Mouse (Mus musculus): Measurements from ENCODE around the gene Slc16a12. TPM values are rescaled to one million over a fixed set of nuclear protein-coding genes. Genes with fewer than 3 reads are reported as not detected.

Slc16a12 gene
- total RNA-seq, 2 experiments from 2014 or later, result 0.18 to 0.74 TPM

GRCm38 (mm10) chr19:34729505-34729904 lies 17.6 kb downstream of the Slc16a12 start:
- DNase-seq (ENCODE audit: low spot score), result no peak

GRCm38 (mm10) chr19:34726254-34726962 lies 20.7 kb downstream of the Slc16a12 start:
- DNase-seq (ENCODE audit: low spot score), result no peak

GRCm38 (mm10) chr19:34725418-34725817 lies 21.7 kb downstream of the Slc16a12 start:
- no peak for DNase-seq (ENCODE audit: low spot score)

- no peak for DNase-seq (ENCODE audit: low spot score)
Measured at GRCm38 (mm10) chr19:34724598-34724997, 22.5 kb downstream of the Slc16a12 start.

GRCm38 (mm10) chr19:34722541-34722940 lies 24.5 kb downstream of the Slc16a12 start:
- DNase-seq (ENCODE audit: low spot score), result no peak

- DNase-seq (ENCODE audit: low spot score), result no peak
Measured at GRCm38 (mm10) chr19:34720130-34720529, 27.0 kb downstream of the Slc16a12 start.

GRCm38 (mm10) chr19:34718963-34719362 lies 28.1 kb downstream of the Slc16a12 start:
- no peak for DNase-seq (ENCODE audit: low spot score)

GRCm38 (mm10) chr19:34718478-34718877 lies 28.6 kb downstream of the Slc16a12 start:
- DNase-seq (ENCODE audit: low spot score), result no peak

- DNase-seq (ENCODE audit: low spot score), result no peak
Measured at GRCm38 (mm10) chr19:34715895-34716294, 31.2 kb downstream of the Slc16a12 start.

GRCm38 (mm10) chr19:34714250-34714666 lies 32.8 kb downstream of the Slc16a12 start:
- no peak for DNase-seq (ENCODE audit: low spot score)

GRCm38 (mm10) chr19:34712050-34712449 lies 35.0 kb downstream of the Slc16a12 start:
- no peak for DNase-seq (ENCODE audit: low spot score)

GRCm38 (mm10) chr19:34708221-34708620 lies 38.9 kb downstream of the Slc16a12 start:
- no peak for DNase-seq (ENCODE audit: low spot score)

GRCm38 (mm10) chr19:34707571-34707970 lies 39.5 kb downstream of the Slc16a12 start:
- DNase-seq (ENCODE audit: low spot score), result no peak

- DNase-seq (ENCODE audit: low spot score), result no peak
Measured at GRCm38 (mm10) chr19:34706261-34706660, 40.8 kb downstream of the Slc16a12 start.

- no peak for DNase-seq (ENCODE audit: low spot score)
Measured at GRCm38 (mm10) chr19:34705141-34705540, 41.9 kb downstream of the Slc16a12 start.

- DNase-seq (ENCODE audit: low spot score), result no peak
Measured at GRCm38 (mm10) chr19:34699300-34699699, 47.8 kb downstream of the Slc16a12 start.

GRCm38 (mm10) chr19:34698852-34699251 lies 48.2 kb downstream of the Slc16a12 start:
- DNase-seq (ENCODE audit: low spot score), result no peak

- no peak for DNase-seq (ENCODE audit: low spot score)
Measured at GRCm38 (mm10) chr19:34698432-34698831, 48.7 kb downstream of the Slc16a12 start.

- no peak for DNase-seq (ENCODE audit: low spot score)
Measured at GRCm38 (mm10) chr19:34697461-34697860, 49.6 kb downstream of the Slc16a12 start.

- no peak for DNase-seq (ENCODE audit: low spot score)
Measured at GRCm38 (mm10) chr19:34696352-34696986, 50.6 kb downstream of the Slc16a12 start.

GRCm38 (mm10) chr19:34691402-34691801 lies 55.7 kb downstream of the Slc16a12 start:
- DNase-seq (ENCODE audit: low spot score), result no peak

- no peak for DNase-seq (ENCODE audit: low spot score)
Measured at GRCm38 (mm10) chr19:34685530-34685929, 61.6 kb downstream of the Slc16a12 start.

- no peak for DNase-seq (ENCODE audit: low spot score)
Measured at GRCm38 (mm10) chr19:34684857-34685256, 62.2 kb downstream of the Slc16a12 start.
